Mouse (Mus musculus) layer of hippocampus, adult 18-20 months (tissue): ENCODE data around the gene Fads1. TPM values are rescaled to one million over a fixed set of nuclear protein-coding genes. Genes with fewer than 3 reads are reported as not detected.

ENCODE experiments used
- DNase-seq, 2 experiments: peaks; one replicate each; pipeline ENCODE4 v3.0.0; 2022; ENCODE audit warnings: low spot score in 2 of 2
- microRNA-seq, 2 experiments: library from miRNA; unstranded; fragments of <30 nt; microRNA quantifications; one replicate each; pipeline ENCODE4 v1.2.0; 2021
- total RNA-seq, 2 experiments: library from RNA; stranded (reverse); gene quantifications; 2 replicates each; pipeline ENCODE4 v1.2.3; 2021

Fads1 gene
- total RNA-seq, 2 experiments from 2014 or later, result 187 to 200 TPM

DNA sequence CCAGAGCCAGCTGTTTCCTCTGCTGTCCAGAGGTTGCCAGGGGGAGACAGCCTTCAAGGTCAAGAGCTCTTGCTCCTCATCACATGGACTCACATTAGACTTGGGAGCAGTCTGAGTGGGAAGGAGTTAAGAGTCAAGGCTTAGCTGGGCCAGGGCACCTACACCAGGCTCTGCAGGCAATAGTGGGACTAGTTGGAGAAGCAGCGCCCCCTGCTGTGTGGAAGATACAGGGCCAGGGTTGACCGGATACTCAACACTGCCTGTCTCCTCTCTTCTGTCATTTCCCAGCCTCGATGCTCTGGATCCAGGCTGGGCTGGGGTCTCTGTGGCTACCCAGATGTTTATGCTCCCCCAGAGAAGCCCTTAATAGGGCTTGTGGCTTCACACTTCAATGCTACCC lies 61.5 kb downstream of the Fads1 start:
- DNase-seq, result peak in 1 of 2 experiments; percentile 78

Small RNA genes lying within 50 kb of the gene (microRNA-seq; reads per million reads assigned to microRNA genes)
- 0 to 0.20 reads per million in 2 experiments for gene Mir6993

Other genes starting within 250 kb of the Fads1 start
- 1,000 to 10,000 TPM; 3,571 to 3,745 TPM for gene Fth1, start 202.3 kb upstream of the Fads1 start, total RNA-seq
- 1 to 10 TPM; 1.2 to 1.7 TPM for gene Best1, start 181.3 kb upstream of the Fads1 start, total RNA-seq
- gene Rab3il1, start 181.2 kb upstream of the Fads1 start, total RNA-seq, result 10 to 100 TPM in 1 of 2 experiments, 1 to 10 TPM in 1; 9.3 to 10.1 TPM
- gene Fads3, start 141.3 kb upstream of the Fads1 start, total RNA-seq, result 10 to 100 TPM; 22.9 to 25.2 TPM
- 100 to 1,000 TPM; 140 to 145 TPM for gene Fads2, start 81.1 kb upstream of the Fads1 start, total RNA-seq
- 10 to 100 TPM; 81.9 to 84.8 TPM for gene Tmem258, start 21.1 kb downstream of the Fads1 start, total RNA-seq
- gene Fen1, start 21.3 kb downstream of the Fads1 start, total RNA-seq, result 10 to 100 TPM in 1 of 2 experiments, 1 to 10 TPM in 1; 9.5 to 10.7 TPM
- gene Myrf, start 57.9 kb downstream of the Fads1 start, total RNA-seq, result 10 to 100 TPM; 31.9 to 33.9 TPM
- gene Dagla, start 122.0 kb downstream of the Fads1 start, total RNA-seq, result 100 to 1,000 TPM; 107 to 118 TPM
- gene Syt7, start 206.2 kb downstream of the Fads1 start, total RNA-seq, result 100 to 1,000 TPM; 280 to 316 TPM